Mouse (Mus musculus) hindbrain, postnatal 0 days (tissue): ENCODE results near the gene Cplane1. TPM values are rescaled to one million over a fixed set of nuclear protein-coding genes. Genes with fewer than 3 reads are reported as not detected.
A peak's percentile ranks its signal among the peaks of the same experiment; 100 is the strongest.
"Not testable (repeated sequence)": the region's sequence is repeated elsewhere in the genome, so short reads cannot be mapped to it uniquely, and the experiment has no call there.

Experiments used
- ATAC-seq: fragments of 200-750 bp; cut with Nextera tagmentation; 2 replicates; pipeline ENCODE4 v1.8.0; 2017; ENCODE audit warnings: mild to moderate bottlenecking, moderate TSS enrichment, moderate library complexity
- DNase-seq: peaks from one replicate; pipeline ENCODE4 v3.0.0-alpha.2; 2015; ENCODE audit warnings: low spot score
- H3K27ac ChIP-seq: fragments of 300-500 bp; sonication (generic); 2 replicates; pipeline ENCODE4 v1.5.1; 2014; ENCODE audit warnings: mild to moderate bottlenecking
- H3K27me3 ChIP-seq: fragments of 300-500 bp; sonication (generic); 2 replicates; pipeline ENCODE4 v1.6.1; 2014; ENCODE audit warnings: low read length, mixed read lengths; ENCODE audit not compliant: insufficient read depth
- H3K36me3 ChIP-seq: fragments of 300-500 bp; sonication (generic); 2 replicates; pipeline ENCODE4 v1.6.1; 2014; ENCODE audit warnings: low read length, mixed read lengths; ENCODE audit not compliant: insufficient read depth
- H3K4me1 ChIP-seq: fragments of 300-500 bp; sonication (generic); 2 replicates; pipeline ENCODE4 v1.6.1; 2014; ENCODE audit warnings: antibody characterized with exemption, low read length, mixed read lengths; ENCODE audit not compliant: insufficient read depth
- H3K4me2 ChIP-seq: fragments of 300-500 bp; sonication (generic); 2 replicates; pipeline ENCODE4 v1.6.1; 2014; ENCODE audit warnings: low read depth, mild to moderate bottlenecking, low read length, moderate library complexity, mixed read lengths
- H3K4me3 ChIP-seq: fragments of 300-500 bp; sonication (generic); 2 replicates; pipeline ENCODE4 v1.5.1; 2014; ENCODE audit warnings: low read length
- H3K9ac ChIP-seq: fragments of 300-500 bp; sonication (generic); replicated peaks from 2 replicates; pipeline ENCODE4 v1.6.1; 2014; ENCODE audit warnings: mild to moderate bottlenecking, low read length, moderate library complexity, mixed read lengths
- H3K9me3 ChIP-seq: fragments of 300-500 bp; sonication (generic); 2 replicates; pipeline ENCODE4 v1.6.1; 2016; ENCODE audit warnings: low read length, mixed read lengths
- CTCF ChIP-seq: IDR thresholded peaks from 2 replicates; pipeline ENCODE4 v1.5.1; 2016; ENCODE audit warnings: antibody characterized with exemption, control low read depth, low read depth
- WGBS: fragments of 180-500 bp; shearing (Covaris S2); extraction: QIAGEN DNeasy Blood & Tissue Kit; methylation state at CpG from one replicate; pipeline ENCODE4 v1.1.7; 2014; 5-methylcytosine and 5-hydroxymethylcytosine counted together
- polyA plus RNA-seq: library from polyadenylated mRNA; unstranded; fragments of >200 nt; fragmentation: Nextera tagmentation; extraction: Ambion mirVana; gene quantifications from 2 replicates; pipeline ENCODE4 v1.2.1, GENCODE M21; 2015
- total RNA-seq: library from RNA; depleted of rRNA; stranded (reverse); fragments of >200 nt; gene quantifications from 2 replicates; pipeline ENCODE4 v1.2.3, GENCODE M21; 2014

The Cplane1 gene
- total and polyA plus RNA-seq, 2 experiments from 2014 or later, result 13.4 to 19.4 TPM

DNA sequence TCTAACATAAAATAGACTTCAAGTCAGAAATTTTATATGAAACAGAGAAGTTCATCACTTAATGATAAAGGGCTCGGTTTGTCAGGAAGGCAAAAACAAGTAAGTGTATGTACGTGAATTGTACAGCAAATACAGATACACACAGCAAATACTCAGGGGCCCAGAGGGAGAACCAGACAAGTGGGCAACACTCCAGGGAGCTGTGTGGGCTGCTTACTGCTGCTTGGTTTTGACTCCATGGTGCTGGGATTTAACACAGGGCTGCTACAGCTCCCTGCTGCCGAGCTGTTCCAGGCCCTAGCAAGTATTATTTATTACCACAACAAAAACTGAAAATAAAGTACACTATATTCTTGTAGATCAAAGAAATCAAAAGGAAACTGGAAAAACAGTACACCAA, 98.3 kb downstream of the Cplane1 start:
- TF ChIP-seq CTCF, result no peak
- DNase-seq, result no peak
- ATAC-seq, result no peak
- 93% methylated on average over 3 of the region's 3 CpGs for WGBS
- no peak overlapping the region for H3K9ac ChIP-seq
- H3K4me2 ChIP-seq, result no peak overlapping the region
- H3K27me3 ChIP-seq, result no peaks in the 10 kb centered on the region
- H3K4me1 ChIP-seq, result no peaks in the 10 kb centered on the region
- H3K4me3 ChIP-seq, result no peak overlapping the region
- peaks cover 77% of the 10 kb centered on the region for H3K36me3 ChIP-seq
- no peak overlapping the region for H3K27ac ChIP-seq
- H3K9me3 ChIP-seq, result no peaks in the 10 kb centered on the region

DNA sequence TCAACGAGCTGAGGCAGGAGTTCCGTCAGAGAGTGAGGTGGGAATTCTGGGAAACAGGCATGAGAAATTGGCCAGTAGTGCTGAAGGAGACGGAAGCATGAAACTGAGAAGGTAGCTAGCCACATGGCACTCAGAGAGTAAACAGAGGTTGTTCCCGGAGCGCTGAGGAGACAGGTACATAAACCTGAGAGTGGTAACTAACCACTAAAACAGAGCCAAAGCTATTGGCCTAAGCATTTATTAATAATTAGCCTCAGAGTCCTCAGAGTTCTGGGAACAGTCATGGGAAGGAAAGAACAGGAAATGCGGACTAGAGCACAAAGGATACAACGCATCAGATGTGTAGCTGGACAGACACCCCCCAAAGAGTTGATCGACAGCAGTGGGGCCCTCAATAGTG, 99.3 kb downstream of the Cplane1 start:
- no peaks in the 10 kb centered on the region for H3K27me3 ChIP-seq
- 92% methylated on average over 8 of the region's 8 CpGs for WGBS
- H3K4me3 ChIP-seq, result no peak overlapping the region
- H3K4me2 ChIP-seq, result no peak overlapping the region
- H3K9me3 ChIP-seq, result no peaks in the 10 kb centered on the region
- no peak overlapping the region for H3K27ac ChIP-seq
- peaks cover 70% of the 10 kb centered on the region for H3K36me3 ChIP-seq
- H3K9ac ChIP-seq, result no peak overlapping the region
- TF ChIP-seq CTCF, result no peak
- DNase-seq (no peak), ATAC-seq (no peak)
- H3K4me1 ChIP-seq, result no peaks in the 10 kb centered on the region

DNA sequence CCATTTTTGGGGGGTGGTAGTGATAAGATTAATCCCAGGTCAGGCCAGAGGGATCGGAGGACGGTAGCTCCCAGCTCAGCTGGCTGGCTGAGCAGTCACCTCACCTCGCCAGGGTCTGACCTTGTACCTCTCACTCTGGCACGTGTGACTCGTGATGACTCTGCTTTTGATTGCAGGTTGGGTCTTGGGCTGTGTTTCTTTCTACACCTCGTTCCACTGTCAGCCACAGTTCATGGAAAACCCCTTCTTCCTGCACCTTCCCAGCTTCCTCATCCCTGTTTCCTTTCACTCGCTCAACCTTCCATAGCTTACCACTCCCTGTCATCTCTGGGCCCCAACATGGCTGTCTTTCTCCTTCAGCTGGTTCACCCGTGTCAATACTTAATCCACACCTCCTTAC, 103.0 kb downstream of the Cplane1 start:
- Histone ChIP-seq H3K4me1 (no peaks in the 10 kb centered on the region), H3K27me3 (no peaks in the 10 kb centered on the region), H3K4me2 (no peak overlapping the region), H3K4me3 (no peak overlapping the region), H3K36me3 (peaks cover 49% of the 10 kb centered on the region), H3K27ac (no peak overlapping the region), H3K9ac (no peak overlapping the region), H3K9me3 (no peaks in the 10 kb centered on the region)
- TF ChIP-seq CTCF, result no peak
- 94% methylated on average over 8 of the region's 8 CpGs for WGBS
- DNase-seq (no peak), ATAC-seq (no peak)

DNA sequence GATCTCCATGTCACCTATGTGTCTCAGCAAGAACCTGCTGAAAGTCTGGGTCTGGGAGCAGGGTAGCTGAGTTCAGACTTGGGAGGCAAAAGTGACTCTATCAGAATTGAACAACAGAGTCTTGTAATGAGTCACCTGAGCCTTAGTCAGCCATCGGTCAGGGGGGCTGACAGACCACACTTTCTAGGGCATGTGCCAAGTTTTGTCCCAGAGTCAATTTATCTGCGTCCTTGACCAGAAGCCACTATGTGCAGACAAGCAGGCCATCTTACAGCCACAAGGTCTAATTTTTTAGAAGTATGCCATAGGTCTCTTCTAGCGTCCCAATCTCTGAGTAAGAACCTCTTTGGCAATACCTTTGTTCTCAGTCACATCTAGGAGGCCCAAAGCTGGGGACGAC, 109.0 kb downstream of the Cplane1 start:
- not testable (repeated sequence) for H3K9ac ChIP-seq, H3K4me1 ChIP-seq, H3K9me3 ChIP-seq, H3K4me2 ChIP-seq, H3K27ac ChIP-seq, ATAC-seq, H3K27me3 ChIP-seq, DNase-seq, H3K36me3 ChIP-seq, H3K4me3 ChIP-seq
- 96% methylated on average over 4 of the region's 4 CpGs for WGBS

DNA sequence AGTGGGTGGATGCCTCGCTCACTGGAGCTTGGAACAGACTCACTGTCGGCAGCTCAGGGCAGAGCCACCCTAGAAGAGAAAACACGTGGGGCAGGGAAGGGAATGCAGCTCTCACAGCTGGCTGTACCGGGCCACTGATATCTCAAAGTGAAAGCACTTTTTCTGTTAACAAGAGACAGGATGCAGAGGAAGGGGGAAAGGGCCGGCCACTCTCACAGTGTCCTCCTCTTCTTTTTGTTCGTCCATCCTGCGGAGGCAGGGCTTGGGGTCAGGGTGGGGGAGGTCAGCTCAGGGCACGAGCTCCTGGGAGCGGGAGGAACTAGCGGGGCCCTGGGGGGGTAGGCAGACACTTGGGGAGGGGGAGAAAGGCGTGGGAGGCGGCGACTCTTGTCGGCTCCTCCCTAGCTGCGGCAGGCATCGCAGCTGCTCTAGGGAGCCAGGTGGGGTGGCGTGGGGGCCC, 110.4 kb downstream of the Cplane1 start:
- H3K9me3 ChIP-seq, result no peaks in the 10 kb centered on the region
- ATAC-seq (peak; percentile 62; the same call in 1 of the 2 replicates), DNase-seq (no peak)
- no peak overlapping the region for H3K27ac ChIP-seq
- TF ChIP-seq CTCF, result no peak
- no peaks in the 10 kb centered on the region for H3K4me1 ChIP-seq
- peak overlapping the region; percentile 26 for H3K4me3 ChIP-seq
- H3K27me3 ChIP-seq, result no peaks in the 10 kb centered on the region
- no peak overlapping the region for H3K9ac ChIP-seq
- no peaks in the 10 kb centered on the region for H3K36me3 ChIP-seq
- 20% methylated on average over 17 of the region's 17 CpGs for WGBS
- peak overlapping the region; percentile 61 for H3K4me2 ChIP-seq

DNA sequence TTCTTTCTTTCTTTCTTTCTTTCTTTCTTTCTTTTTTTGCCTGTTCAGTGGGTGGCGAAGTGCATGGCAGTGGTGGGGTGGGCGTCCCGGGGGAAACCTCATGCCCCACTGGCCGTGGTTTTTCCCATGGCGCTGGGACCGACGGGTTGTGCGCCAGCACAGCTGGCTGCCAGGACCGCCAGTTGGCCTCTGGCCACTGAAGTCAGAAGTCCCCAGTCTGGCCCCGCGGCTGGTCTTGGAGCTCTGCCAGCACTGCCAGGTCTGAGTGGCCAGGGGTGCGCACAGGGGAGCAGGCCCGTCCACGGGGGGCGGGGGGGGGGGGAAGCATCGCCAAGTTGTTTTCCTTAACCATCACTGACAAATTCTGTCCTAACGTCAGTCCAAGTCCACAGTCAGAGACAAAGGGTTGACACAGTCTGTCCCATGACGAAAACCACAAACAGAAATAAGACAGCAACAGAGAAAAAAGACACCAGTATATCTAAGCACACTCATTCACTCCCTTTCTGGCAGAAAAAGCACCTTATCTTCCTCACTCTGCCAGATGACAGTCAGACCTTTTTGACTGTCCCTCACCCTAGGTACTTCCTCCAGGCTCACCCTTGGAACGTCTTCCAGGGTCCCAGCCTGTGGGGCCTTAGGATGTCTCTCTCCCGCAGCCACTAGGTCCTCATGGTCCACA, 111.2 kb downstream of the Cplane1 start:
- no peaks in the 10 kb centered on the region for H3K9me3 ChIP-seq
- DNase-seq (peak; percentile 60), ATAC-seq (peak; percentile 84)
- TF ChIP-seq CTCF, result no peak
- peak overlapping the region; percentile 61 for H3K4me2 ChIP-seq
- H3K27ac ChIP-seq, result no peak overlapping the region
- peak overlapping the region; percentile 26 for H3K4me3 ChIP-seq
- no peaks in the 10 kb centered on the region for H3K4me1 ChIP-seq
- H3K9ac ChIP-seq, result no peak overlapping the region
- H3K36me3 ChIP-seq, result no peaks in the 10 kb centered on the region
- no peaks in the 10 kb centered on the region for H3K27me3 ChIP-seq
- 41% methylated on average over 18 of the region's 20 CpGs for WGBS

DNA sequence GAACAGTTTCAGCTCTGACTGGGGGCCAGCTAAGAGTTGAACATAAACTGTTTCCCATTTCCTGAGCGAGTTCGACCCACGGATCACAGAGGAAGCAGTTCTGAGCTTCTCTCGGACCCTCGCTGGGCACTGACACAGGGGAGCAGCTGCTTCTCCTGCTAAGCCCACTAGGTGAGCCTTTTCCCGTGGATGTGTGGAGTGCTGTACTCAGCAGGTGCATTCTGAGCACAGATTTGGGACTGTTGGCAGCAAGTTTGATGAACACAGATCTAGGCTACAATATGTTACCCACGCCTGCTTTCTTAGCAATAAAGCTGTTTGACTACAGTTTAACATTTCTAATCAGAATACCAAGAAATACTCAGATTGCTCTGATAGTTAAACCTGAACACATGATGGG, 112.8 kb downstream of the Cplane1 start:
- H3K36me3 ChIP-seq, result no peaks in the 10 kb centered on the region
- no peak for DNase-seq
- no peak overlapping the region for H3K4me2 ChIP-seq
- no peak for TF ChIP-seq CTCF
- no peaks in the 10 kb centered on the region for H3K4me1 ChIP-seq
- H3K9ac ChIP-seq, result no peak overlapping the region
- ATAC-seq, result no peak
- H3K27me3 ChIP-seq, result no peaks in the 10 kb centered on the region
- H3K27ac ChIP-seq, result no peak overlapping the region
- H3K4me3 ChIP-seq, result no peak overlapping the region
- WGBS, result 70% methylated on average over 7 of the region's 7 CpGs
- no peaks in the 10 kb centered on the region for H3K9me3 ChIP-seq
